Comparison of ENCODE assay signal across 9 mouse cellular contexts in genomic region chr17:29464068-29464467, GRCm38 (mm10). TPM values are rescaled to one million over a fixed set of nuclear protein-coding genes. Genes with fewer than 3 reads are reported as not detected.
DNase-seq lines count a peak whose midpoint lies in the region; ATAC-seq and TF ChIP-seq lines count a peak whose summit lies in the region.
"Had no signal": no experiment of that assay in that cellular context is flagged by ENCODE, and none has a peak within 500 bp of the region (broad histone marks: within the 10 kb centered on the region; RNA-seq: fewer than 3 reads in every experiment).

No protein-coding gene starts in this region.

- H3K27ac ChIP-seq in embryonic facial prominence, embryonic 10.5 days (replicated peaks) = peak overlapping the region; percentile 91
- H3K27ac ChIP-seq in intestine, embryonic 15.5 days = peak overlapping the region; percentile 88
- no peak overlapping the region for H3K27ac ChIP-seq in cerebellum, adult 2 months (ENCODE audit: insufficient read depth, low read length)

- DNase-seq in heart, postnatal 4 days = peak; percentile 37
- no peak for DNase-seq in heart, adult 18-20 months
- peak; percentile 96 for DNase-seq in embryonic facial prominence, embryonic 10.5 days (ENCODE audit: low spot score)
- DNase-seq in neural tube, embryonic 10.5 days (ENCODE audit: extremely low spot score, low spot score) = peak; percentile 87
- no peak for DNase-seq in cerebellum, adult 2 months
- DNase-seq in ovary, adult 18-20 months (ENCODE audit: low spot score) = no peak
- no peak for DNase-seq in spleen, postnatal 36 days (ENCODE audit: low spot score in 2 of 2)

- H3K4me3 ChIP-seq in embryonic facial prominence, embryonic 10.5 days = peak overlapping the region; percentile 51
- peak overlapping the region; percentile 27 for H3K4me3 ChIP-seq in intestine, embryonic 15.5 days (replicated peaks)
- no peak overlapping the region for H3K4me3 ChIP-seq in cerebellum, adult 2 months (replicated peaks; ENCODE audit: insufficient read depth, low read depth, low read length)

- no peaks in the 10 kb centered on the region for H3K36me3 ChIP-seq in embryonic facial prominence, embryonic 10.5 days (replicated peaks)
- H3K36me3 ChIP-seq in intestine, embryonic 15.5 days = no peaks in the 10 kb centered on the region
- H3K36me3 ChIP-seq: G1E had no signal

- no peak overlapping the region for H3K9ac ChIP-seq in intestine, embryonic 15.5 days

- WGBS in embryonic facial prominence, embryonic 10.5 days = under 1% methylated on average over 14 of the region's 14 CpGs
- WGBS in intestine, embryonic 15.5 days = 4% methylated on average over 14 of the region's 14 CpGs
- 38% methylated on average over 14 of the region's 14 CpGs for WGBS in cerebellum, adult 2 months

- no peak for TF ChIP-seq CTCF in cerebellum, adult 2 months (IDR thresholded peaks at IDR 0.05; ENCODE audit: borderline replicate concordance, insufficient read depth, low read depth, low read length)

- no peaks in the 10 kb centered on the region for H3K27me3 ChIP-seq in embryonic facial prominence, embryonic 10.5 days (replicated peaks; ENCODE audit: low read depth, poor library complexity, severe bottlenecking)
- H3K27me3 ChIP-seq in intestine, embryonic 15.5 days (replicated peaks) = no peaks in the 10 kb centered on the region
- no peaks in the 10 kb centered on the region for H3K27me3 ChIP-seq in cerebellum, adult 2 months (ENCODE audit: control insufficient read depth, insufficient read depth, low read length)

- ATAC-seq in intestine, embryonic 15.5 days = peak; percentile 80

- TF ChIP-seq POLR2A in cerebellum, adult 2 months (IDR thresholded peaks at IDR 0.05; ENCODE audit: borderline replicate concordance, insufficient read depth, low read length) = no peak

- no peaks in the 10 kb centered on the region for H3K9me3 ChIP-seq in embryonic facial prominence, embryonic 10.5 days
- no peaks in the 10 kb centered on the region for H3K9me3 ChIP-seq in intestine, embryonic 15.5 days
- H3K9me3 ChIP-seq: G1E had no signal

- peaks cover 93% of the 10 kb centered on the region for H3K4me1 ChIP-seq in embryonic facial prominence, embryonic 10.5 days
- H3K4me1 ChIP-seq in intestine, embryonic 15.5 days (replicated peaks) = peaks cover 34% of the 10 kb centered on the region
- peaks cover 10% of the 10 kb centered on the region; the same call in 1 of the 2 replicates for H3K4me1 ChIP-seq in cerebellum, adult 2 months (ENCODE audit: control insufficient read depth, insufficient read depth, low read length)

- peak overlapping the region; percentile 54 for H3K4me2 ChIP-seq in intestine, embryonic 15.5 days (replicated peaks)

RNA-seq across cellular contexts. Expression of gene Pim1, which starts 26.5 kb away (rescaled TPM):
- total RNA-seq in heart, postnatal 4 days (2021) = 10 to 100 TPM; 74.0 to 77.0 TPM
- 10 to 100 TPM; 12.7 to 21.2 TPM for total RNA-seq in heart, adult 18-20 months (2021)
- polyA plus RNA-seq in embryonic facial prominence, embryonic 10.5 days (2016; fragmentation: Nextera tagmentation; extraction: Ambion mirVana) = 31.6 and 33.2 TPM in 2 replicates
- polyA plus RNA-seq in intestine, embryonic 15.5 days (2015; fragmentation: Nextera tagmentation; extraction: Ambion mirVana) = 13.4 TPM in 2 replicates
- polyA plus RNA-seq in cerebellum, adult 2 months (2012; rRNA removed) = 10.5 and 10.9 TPM in 2 replicates

Comparison
In these comparisons a context has a peak if more than half of its experiments do, and no peak if none do; other contexts are left out.
1. DNase-seq: peak in heart, postnatal 4 days (single experiment), embryonic facial prominence, embryonic 10.5 days (single experiment) and neural tube, embryonic 10.5 days (single experiment); none in heart, adult 18-20 months (0 of 2), cerebellum, adult 2 months (0 of 2), ovary, adult 18-20 months (single experiment) and spleen, postnatal 36 days (0 of 2).